Mouse (Mus musculus): ENCODE measurements around the gene Epm2aip1. TPM values are rescaled to one million over a fixed set of nuclear protein-coding genes. Genes with fewer than 3 reads are reported as not detected.

The Epm2aip1 gene
- total and polyA plus RNA-seq, 3 experiments: 9.3 to 12.2 (median 11.4) TPM

GRCm38 (mm10) chr9:111271056-111271433 lies 684 bp upstream of the Epm2aip1 start:
- Histone ChIP-seq H3K4me3 (replicated peaks in 1 of 3; ENCODE audit: low read depth in 2 of 3, low read length in 2 of 3, poor library complexity in 1 of 3) (peak overlapping the region; percentile 67 to 99 (median 92)), H3K27ac (ENCODE audit: insufficient read depth, low read depth) (peak overlapping the region; percentile 87), H3K9ac (ENCODE audit: insufficient read depth, low read depth) (peak overlapping the region; percentile 75), H3K79me2 (replicated peaks; ENCODE audit: control insufficient read depth, extremely low read depth, insufficient read depth, poor library complexity, severe bottlenecking) (peaks cover 54% of the 10 kb centered on the region), H3K4me1 (ENCODE audit: control insufficient read depth in 1 of 2, insufficient read depth in 2 of 2) (peaks cover 4 to 29% of the 10 kb centered on the region in 2 experiments; a peak in 3 of 4 replicates), H3K27me3 (replicated peaks) (no peaks in the 10 kb centered on the region), H3K36me3 (replicated peaks in 1 of 2; ENCODE audit: control insufficient read depth in 1 of 2, insufficient read depth in 1 of 2, low read length in 1 of 2) (peaks cover 15 to 37% of the 10 kb centered on the region in 2 experiments), H3K9me3 (replicated peaks; ENCODE audit: low read length) (no peaks in the 10 kb centered on the region), H3K4me2 (ENCODE audit: insufficient read depth, low read depth, poor library complexity, severe bottlenecking) (no peak overlapping the region)
- TF ChIP-seq UBTF (IDR thresholded peaks at IDR 0.05; ENCODE audit: low read depth, low read length): peak; percentile 38; the same call in 1 of the 2 replicates
- peak; percentile 50; the same call in 1 of the 2 replicates for TF ChIP-seq BHLHE40 (IDR thresholded peaks at IDR 0.05; ENCODE audit: low read depth, low read length)
- TF ChIP-seq MAZ (IDR thresholded peaks at IDR 0.05; ENCODE audit: low read depth, low read length): no peak
- TF ChIP-seq CHD1 (IDR thresholded peaks at IDR 0.05; ENCODE audit: low read depth, low read length): no peak; the same call in 1 of the 2 replicates
- TF ChIP-seq POLR2A (IDR thresholded peaks at IDR 0.05; ENCODE audit: low read depth, low read length): no peak
- TF ChIP-seq ZKSCAN1 (IDR thresholded peaks at IDR 0.05; ENCODE audit: borderline replicate concordance, low read depth, low read length): no peak
- no peak for TF ChIP-seq NRF1 (IDR thresholded peaks at IDR 0.05; ENCODE audit: low read depth, low read length)
- TF ChIP-seq MAFK (IDR thresholded peaks at IDR 0.05; ENCODE audit: insufficient replicate concordance, low read length): no peak
- TF ChIP-seq USF2 (conservative IDR thresholded peaks at IDR 0.05; ENCODE audit: low read depth, low read length): no peak
- no peak for TF ChIP-seq E2F4 (IDR thresholded peaks at IDR 0.05; ENCODE audit: insufficient replicate concordance, low read depth, low read length)
- TF ChIP-seq JUND (conservative IDR thresholded peaks at IDR 0.05; ENCODE audit: low read depth, low read length): no peak
- TF ChIP-seq EP300 (IDR thresholded peaks at IDR 0.05; ENCODE audit: low read length): no peak
- TF ChIP-seq MEF2A (IDR thresholded peaks at IDR 0.05; ENCODE audit: borderline replicate concordance, low read depth, low read length): no peak
- peak; percentile 72 for TF ChIP-seq MAX (IDR thresholded peaks at IDR 0.05; ENCODE audit: low read length)
- TF ChIP-seq MYC (IDR thresholded peaks at IDR 0.05; ENCODE audit: low read depth, low read length): peak; percentile 67; the same call in 1 of the 2 replicates
- no peak for TF ChIP-seq ELF1 (IDR thresholded peaks at IDR 0.05; ENCODE audit: low read depth, low read length)
- no peak for TF ChIP-seq PAX5 (IDR thresholded peaks at IDR 0.05; ENCODE audit: low read length)
- no peak for TF ChIP-seq TCF12 (IDR thresholded peaks at IDR 0.05; ENCODE audit: low read depth, low read length)
- TF ChIP-seq RCOR1 (conservative IDR thresholded peaks at IDR 0.05; ENCODE audit: low read depth, low read length): no peak
- no peak for TF ChIP-seq POLR2AphosphoS2 (IDR thresholded peaks at IDR 0.05; ENCODE audit: low read depth, low read length)
- TF ChIP-seq MXI1 (IDR thresholded peaks at IDR 0.05; ENCODE audit: low read depth, low read length): no peak
- no peak for TF ChIP-seq USF1 (IDR thresholded peaks at IDR 0.05; ENCODE audit: low read depth, low read length)
- dilution Hi-C loops (cut with MboI; ENCODE audit: extremely low pct_ligation_motif_present, extremely low pct_unique_long_range_greater_than_20kb, low sequenced_read_pairs): no loop called here
- peak; percentile 57 for DNase-seq (ENCODE audit: extremely low read depth)
- in situ Hi-C loops (cut with MboI; ENCODE audit: low pct_ligation_motif_present, low pct_unique_long_range_greater_than_20kb, low sequenced_read_pairs): loop anchor here (10.0 kb wide), 1 partner anchor 194 kb away; no protein-coding TSS in a partner anchor
